Comparison of ENCODE assay signal across 15 mouse cellular contexts in genomic region chr19:16520608-16521007, GRCm38 (mm10).
"Had no signal": no experiment of that assay in that cellular context is flagged by ENCODE, and none has a peak within 500 bp of the region (broad histone marks: within the 10 kb centered on the region; RNA-seq: fewer than 3 reads in every experiment).

No protein-coding gene starts in this region.

- H3K9me3 ChIP-seq: midbrain, embryonic 13.5 days; midbrain, embryonic 15.5 days; neural tube, embryonic 12.5 days; stomach, embryonic 15.5 days had no signal

- H3K36me3 ChIP-seq: midbrain, embryonic 13.5 days; midbrain, embryonic 15.5 days; neural tube, embryonic 12.5 days; stomach, embryonic 15.5 days had no signal

- H3K4me3 ChIP-seq: midbrain, embryonic 13.5 days; midbrain, embryonic 15.5 days; neural tube, embryonic 12.5 days; stomach, embryonic 15.5 days had no signal

- H3K27ac ChIP-seq: macrophage; midbrain, embryonic 13.5 days; midbrain, embryonic 15.5 days; neural tube, embryonic 12.5 days; stomach, embryonic 15.5 days; stomach, postnatal 0 days had no signal

- DNase-seq: lung, adult 18-20 months; lung, embryonic 14.5 days; lung, postnatal 14 days; lung, postnatal 36 days; right cerebral cortex, postnatal 14 days; thymus, adult 2 months; thymus, postnatal 25 days; thymus, postnatal 4 days had no signal

- ATAC-seq: midbrain, embryonic 13.5 days; midbrain, embryonic 15.5 days had no signal

- H3K4me2 ChIP-seq: lung, embryonic 14.5 days; midbrain, embryonic 11.5 days; midbrain, embryonic 13.5 days; midbrain, embryonic 15.5 days; neural tube, embryonic 12.5 days; stomach, embryonic 15.5 days had no signal

- H3K4me1 ChIP-seq: midbrain, embryonic 13.5 days; midbrain, embryonic 15.5 days; neural tube, embryonic 12.5 days; stomach, embryonic 15.5 days had no signal

- H3K27me3 ChIP-seq: midbrain, embryonic 13.5 days; midbrain, embryonic 15.5 days; neural tube, embryonic 12.5 days; stomach, embryonic 15.5 days had no signal

- H3K9ac ChIP-seq: lung, embryonic 14.5 days; midbrain, embryonic 13.5 days; midbrain, embryonic 15.5 days; neural tube, embryonic 12.5 days; stomach, embryonic 15.5 days had no signal
